Mouse (Mus musculus) liver, adult (tissue): Measurements from ENCODE around the gene Slc11a2.

Experiments
- GATA4 ChIP-seq: IDR thresholded peaks from 2 replicates; pipeline ENCODE4 v1.6.1; 2014; ENCODE audit warnings: mild to moderate bottlenecking, low read length; ENCODE audit not compliant: insufficient replicate concordance

Gene Slc11a2

GRCm38 (mm10) chr15:100421059-100421757 lies 3.7 kb downstream of the Slc11a2 start:
- TF ChIP-seq GATA4 = no peak

- no peak for TF ChIP-seq GATA4
These were observed 4.7 kb downstream of the Slc11a2 start for GRCm38 (mm10) chr15:100419901-100420745.

GRCm38 (mm10) chr15:100419311-100419710 lies 5.6 kb downstream of the Slc11a2 start:
- TF ChIP-seq GATA4 = no peak

GRCm38 (mm10) chr15:100417854-100418450 lies 6.9 kb downstream of the Slc11a2 start:
- no peak for TF ChIP-seq GATA4

- TF ChIP-seq GATA4 = no peak
These were observed 9.2 kb downstream of the Slc11a2 start for GRCm38 (mm10) chr15:100415684-100416083.

- TF ChIP-seq GATA4 = no peak
These were observed 9.9 kb downstream of the Slc11a2 start for GRCm38 (mm10) chr15:100414942-100415341.

- TF ChIP-seq GATA4 = no peak
These were observed 10.9 kb downstream of the Slc11a2 start for GRCm38 (mm10) chr15:100414011-100414410.

GRCm38 (mm10) chr15:100413306-100413705 lies 11.6 kb downstream of the Slc11a2 start:
- no peak for TF ChIP-seq GATA4

- TF ChIP-seq GATA4 = no peak
These were observed 13.1 kb downstream of the Slc11a2 start for GRCm38 (mm10) chr15:100411731-100412130.

- no peak for TF ChIP-seq GATA4
These were observed 13.8 kb downstream of the Slc11a2 start for GRCm38 (mm10) chr15:100410918-100411672.

- TF ChIP-seq GATA4 = peak; percentile 73; the same call in 1 of the 2 replicates
These were observed 18.8 kb downstream of the Slc11a2 start for GRCm38 (mm10) chr15:100406088-100406487.

- TF ChIP-seq GATA4 = no peak
These were observed 21.4 kb downstream of the Slc11a2 start for GRCm38 (mm10) chr15:100403318-100404000.

GRCm38 (mm10) chr15:100402798-100403197 lies 22.1 kb downstream of the Slc11a2 start:
- TF ChIP-seq GATA4 = no peak

- TF ChIP-seq GATA4 = no peak
These were observed 22.5 kb downstream of the Slc11a2 start for GRCm38 (mm10) chr15:100402347-100402746.
